Mouse (Mus musculus): ENCODE data around the gene Gdpd3.

GRCm38 (mm10) chr7:126748824-126749223 lies 17.3 kb upstream of the Gdpd3 start:
- no peak for TF ChIP-seq CTCF (IDR thresholded peaks at IDR 0.05; ENCODE audit: low read depth)
- no peak for TF ChIP-seq EP300 (IDR thresholded peaks at IDR 0.05; ENCODE audit: low read depth)

Data from liver, postnatal 0 days (tissue).